Mouse (Mus musculus): ENCODE measurements around the gene Rap1b. TPM values are rescaled to one million over a fixed set of nuclear protein-coding genes. Genes with fewer than 3 reads are reported as not detected.

Rap1b gene
- total RNA-seq, 4 experiments from 2014 or later = 111 to 128 (median 116) TPM

DNA sequence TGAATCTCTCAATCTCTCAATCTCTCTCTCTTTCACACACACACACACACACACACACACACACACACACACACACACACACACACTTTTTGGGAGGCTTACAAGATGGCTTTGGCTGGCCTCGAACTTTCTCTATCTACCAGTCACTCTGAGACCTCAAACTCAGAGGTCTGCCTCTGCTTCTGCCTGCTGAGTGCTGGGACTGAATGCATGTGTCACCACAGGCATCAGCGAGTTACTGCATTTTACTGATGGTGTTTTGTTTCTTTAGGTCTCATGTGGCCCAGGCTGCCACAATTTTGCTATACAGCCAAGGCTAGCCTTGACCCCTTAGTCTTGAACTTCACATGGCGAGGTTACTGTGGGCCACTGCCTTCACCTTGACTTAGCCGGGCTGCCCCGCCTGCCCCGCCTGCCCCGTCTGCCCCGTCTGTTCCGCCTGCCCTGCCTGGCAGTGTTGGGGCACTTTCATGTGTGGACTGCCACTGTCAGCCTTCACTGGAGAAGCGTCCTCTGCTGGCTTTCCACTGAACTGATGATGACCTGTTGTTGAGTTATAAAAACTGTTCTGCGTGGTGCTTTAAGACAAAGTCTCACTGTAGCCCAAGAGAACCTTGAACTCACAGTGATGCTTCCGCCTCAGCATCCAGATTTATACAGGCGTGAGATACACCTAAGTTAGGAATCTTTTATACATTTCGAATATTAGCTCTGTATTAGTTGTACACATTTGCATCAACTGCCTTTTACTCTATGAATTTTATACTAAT, 63.2 kb downstream of the Rap1b start:
- no peak for DNase-seq

DNA sequence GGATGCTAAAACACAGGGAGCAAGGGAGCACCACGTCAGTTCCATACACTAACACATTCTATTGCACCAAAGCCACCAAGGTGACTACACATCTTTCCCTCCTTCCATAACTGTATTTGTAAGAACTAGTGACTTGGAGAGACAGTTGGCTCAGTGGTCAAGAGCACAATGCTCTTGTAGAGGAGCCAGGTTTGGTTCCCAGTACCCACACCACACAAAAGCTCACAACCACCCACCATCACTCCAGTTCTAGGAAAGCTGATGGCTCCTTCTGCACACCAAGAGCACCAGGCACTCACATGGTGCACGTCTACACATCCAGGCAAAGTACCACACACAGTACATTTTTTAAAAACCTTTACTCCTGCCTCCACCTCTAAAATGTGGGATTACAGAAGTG, 63.8 kb downstream of the Rap1b start:
- no peak for DNase-seq

DNA sequence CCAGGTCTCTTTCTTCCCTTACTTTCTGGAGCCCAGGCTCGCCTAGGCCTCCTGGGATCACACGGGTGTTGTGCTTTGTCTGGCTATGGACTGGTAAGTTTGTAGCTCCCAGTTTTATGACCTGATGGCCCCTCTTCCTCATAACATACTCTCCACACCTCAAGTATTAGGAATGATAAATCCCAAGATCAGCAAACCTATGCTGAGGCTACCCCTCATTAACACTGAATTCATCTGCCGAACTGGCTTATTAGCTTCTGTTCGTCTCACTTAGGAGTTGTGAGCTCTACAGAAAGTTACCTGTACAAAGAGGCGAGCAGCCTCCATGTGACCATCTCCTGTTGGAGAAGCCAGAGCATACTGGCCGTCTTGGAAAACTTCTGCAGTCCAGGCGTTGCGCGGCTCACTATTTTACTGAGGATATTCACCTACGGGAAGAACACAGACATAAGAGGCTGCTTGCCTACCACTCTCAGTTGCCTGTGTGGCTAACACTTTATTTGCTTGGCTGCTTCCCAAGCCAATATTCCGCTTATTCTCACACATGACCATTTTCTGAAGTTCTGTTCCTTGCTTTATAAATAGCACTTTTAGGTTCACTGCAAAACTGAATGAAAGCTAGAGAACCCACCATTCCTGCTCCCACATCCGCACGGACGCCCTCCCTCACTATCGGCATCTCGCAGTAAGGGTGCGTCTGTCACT, 64.7 kb downstream of the Rap1b start:
- no peak for DNase-seq

DNA sequence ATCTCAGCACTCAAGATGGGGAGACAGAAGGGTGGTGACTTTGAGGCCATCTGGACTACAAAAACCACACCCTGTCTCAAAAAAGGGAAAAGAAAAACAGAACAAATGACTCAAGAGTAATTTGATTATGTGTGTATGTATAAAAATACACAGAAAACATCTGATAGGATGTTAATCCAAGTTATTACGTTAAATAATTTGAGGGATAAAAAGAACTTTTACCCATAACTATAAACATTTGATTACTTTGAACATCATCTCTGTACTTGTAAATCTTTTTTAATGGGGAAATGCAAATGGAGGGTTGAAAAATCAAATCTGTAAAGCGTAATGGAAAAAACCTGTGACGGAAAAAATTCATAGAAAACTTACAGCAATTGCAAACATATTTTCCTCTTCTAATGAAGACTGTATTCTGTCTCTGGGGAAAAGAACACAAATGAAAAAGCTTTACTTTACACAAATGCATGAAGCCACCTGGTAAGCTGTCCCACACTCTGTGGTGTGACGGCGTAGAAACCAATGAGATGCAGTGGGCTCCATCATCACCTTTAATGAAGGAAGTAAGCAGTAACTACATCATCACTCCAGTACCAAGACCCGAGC, 65.4 kb downstream of the Rap1b start:
- no peak for DNase-seq

DNA sequence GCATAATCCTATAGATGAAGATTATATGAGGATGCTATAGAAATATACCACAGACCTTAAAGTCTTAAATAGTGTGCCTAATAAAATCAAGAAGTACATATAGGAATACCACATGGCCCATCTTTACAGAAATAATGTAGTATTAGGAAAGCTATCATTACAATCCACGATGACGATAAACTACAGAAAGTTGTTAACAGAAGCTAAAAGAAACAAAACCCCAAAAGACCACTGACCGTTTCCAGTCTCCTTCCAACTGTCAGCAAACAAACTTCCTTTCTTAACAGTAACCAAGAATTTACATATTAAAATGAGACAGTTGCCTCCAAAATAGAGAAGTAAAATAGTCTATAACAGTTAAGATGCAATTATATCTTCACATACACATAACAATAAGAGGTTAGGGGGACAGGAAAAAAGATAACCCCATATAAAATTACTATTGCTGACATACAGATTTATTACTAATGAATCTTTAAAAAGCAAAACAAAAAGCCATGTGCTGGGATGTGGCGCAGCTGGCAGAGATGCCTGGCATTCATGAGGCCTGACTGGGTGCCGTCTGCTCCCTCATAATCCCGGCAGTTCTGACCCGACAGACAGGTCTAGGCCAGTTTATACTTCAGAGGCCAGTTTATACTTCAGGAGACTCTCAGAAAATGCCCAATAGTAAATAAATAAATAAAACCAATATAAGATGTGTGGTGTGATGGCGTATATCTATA, 66.1 kb downstream of the Rap1b start:
- DNase-seq = no peak

DNA sequence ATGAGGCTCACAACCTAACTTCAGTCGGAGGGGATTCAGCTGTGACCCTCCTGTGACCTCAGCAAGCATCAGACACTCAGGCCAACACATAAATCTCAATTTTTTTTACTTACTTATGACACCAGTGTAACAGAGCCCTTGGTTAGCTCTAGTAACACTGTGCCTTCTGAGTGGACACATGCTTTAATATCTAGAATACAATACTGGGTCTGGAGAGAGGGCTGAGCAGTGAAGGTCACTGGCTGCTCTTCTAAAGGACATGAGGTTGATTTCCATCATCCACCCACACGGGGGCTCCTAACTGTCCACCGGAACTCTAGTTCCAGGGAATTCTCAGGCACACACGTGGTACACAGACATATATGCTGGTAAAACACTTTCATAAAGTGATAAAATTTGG, 66.9 kb downstream of the Rap1b start:
- no peak for DNase-seq

DNA sequence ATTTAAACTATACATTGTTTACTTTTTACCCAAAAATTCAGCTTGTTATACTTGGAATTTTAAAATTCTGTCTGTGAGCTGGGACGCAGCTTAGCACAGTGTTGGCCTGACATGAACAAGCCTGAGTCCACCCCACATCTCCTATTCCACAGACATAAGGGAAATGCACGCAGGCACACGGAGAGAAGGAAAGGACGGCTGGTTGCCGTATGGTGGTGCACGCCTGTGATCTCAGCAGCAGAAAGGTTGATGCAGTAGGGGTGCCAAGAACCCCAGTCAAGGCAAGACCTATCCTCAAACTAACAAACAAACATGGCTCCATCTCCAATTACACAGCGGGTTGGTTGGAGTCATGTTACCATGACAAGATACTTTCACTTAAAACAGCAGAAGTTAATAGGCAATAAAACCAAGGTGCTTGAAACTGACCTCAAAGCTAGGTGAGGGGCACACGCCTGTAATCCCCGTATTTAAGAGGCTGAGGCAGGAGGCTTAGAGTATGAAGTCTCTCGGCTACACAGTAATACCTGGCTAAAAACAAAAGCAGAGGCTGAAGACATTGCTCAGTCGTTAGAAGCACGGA, 67.4 kb downstream of the Rap1b start:
- no peak for DNase-seq

DNA sequence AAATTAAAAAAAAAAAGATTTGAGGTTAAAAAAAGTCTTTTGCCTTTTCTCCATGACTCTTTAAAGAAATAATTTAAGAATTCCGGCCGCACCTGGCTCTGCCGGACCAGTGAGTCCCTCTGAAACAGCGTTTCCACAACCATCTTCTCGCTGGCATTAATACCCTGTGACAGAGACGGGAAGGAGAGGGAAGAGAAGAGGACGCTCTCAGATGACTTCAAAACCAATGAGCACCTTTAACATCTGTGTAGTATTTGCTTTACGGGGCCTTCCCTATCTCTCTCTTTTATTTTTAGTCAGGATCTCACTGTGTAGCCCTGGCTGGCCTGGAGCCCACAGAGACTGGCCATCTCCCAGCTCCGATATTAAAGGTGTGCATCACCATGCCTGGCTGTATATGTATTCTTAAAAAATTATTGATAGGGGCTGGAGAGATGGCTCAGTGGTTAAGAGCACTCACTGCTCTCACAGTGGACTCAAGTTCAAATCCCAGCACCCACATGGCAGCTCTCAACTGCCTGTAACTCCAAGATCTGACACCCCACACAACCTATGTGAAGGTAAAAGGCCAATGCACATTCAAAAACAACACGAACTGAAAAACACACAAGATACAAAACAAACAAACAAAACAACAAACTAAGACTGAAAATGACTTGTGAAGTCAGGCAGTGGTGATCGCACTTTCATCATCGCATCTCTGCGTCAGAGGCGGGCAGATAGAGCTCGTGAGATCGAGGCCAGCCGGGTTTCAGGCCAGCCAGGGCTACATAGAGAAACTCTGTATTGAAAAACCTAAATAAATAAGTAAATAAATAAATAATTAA, 68.1 kb downstream of the Rap1b start:
- no peak for DNase-seq

DNA sequence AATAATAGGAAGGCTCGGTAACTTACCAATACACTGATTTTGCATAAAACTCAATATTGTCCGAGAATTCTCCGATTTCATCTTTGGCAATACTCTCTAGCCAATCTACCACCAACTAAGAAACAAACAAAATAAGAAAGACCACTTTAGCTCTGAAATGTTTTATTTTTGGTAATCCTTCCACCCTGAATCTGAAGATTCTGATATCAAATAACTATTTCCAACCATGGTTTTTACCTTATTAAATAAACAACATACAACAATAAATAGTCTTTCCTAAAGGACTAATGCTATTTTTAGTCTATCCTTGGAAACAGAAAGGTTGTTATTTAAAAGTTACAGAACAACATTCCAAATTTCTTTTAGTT, 68.7 kb downstream of the Rap1b start:
- DNase-seq = no peak

DNA sequence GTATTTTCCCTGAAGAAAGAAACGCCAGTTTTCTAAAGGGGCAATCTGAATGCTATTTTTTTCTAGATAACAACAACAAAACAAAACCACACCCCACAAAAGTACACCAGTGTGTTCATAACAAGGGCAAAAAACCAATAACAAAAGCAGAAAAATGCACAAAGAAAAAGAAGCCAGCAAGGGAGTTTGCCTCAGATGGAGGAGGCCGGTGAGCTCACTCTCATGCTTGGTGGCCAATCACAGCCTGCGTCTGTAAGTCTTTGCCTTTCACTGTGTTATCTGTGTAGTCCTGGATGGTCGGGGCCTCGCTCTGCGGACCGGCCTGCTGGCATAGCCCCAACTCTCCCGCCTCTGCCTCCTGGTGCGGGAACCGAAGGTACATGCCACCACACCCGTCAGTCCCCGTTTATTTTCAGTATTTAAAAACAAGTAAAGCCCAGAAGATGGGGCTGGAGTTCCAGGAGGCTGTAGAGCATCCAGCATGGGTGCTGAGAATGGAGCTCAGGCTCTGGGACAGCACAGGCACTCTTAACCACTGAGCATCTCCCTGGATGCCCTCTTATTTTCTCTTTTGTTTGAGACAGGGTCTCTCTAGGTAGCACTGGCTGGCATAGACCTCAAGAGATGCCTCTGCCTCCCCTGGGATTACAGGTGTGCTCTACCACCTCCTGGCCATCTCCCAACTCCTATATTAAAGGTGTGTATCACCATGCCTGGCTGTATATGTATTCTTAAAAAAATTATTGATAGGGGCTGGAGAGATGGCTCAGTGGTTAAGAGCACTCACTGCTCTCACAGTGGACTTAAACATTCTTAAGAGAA, 69.3 kb downstream of the Rap1b start:
- DNase-seq = no peak

DNA sequence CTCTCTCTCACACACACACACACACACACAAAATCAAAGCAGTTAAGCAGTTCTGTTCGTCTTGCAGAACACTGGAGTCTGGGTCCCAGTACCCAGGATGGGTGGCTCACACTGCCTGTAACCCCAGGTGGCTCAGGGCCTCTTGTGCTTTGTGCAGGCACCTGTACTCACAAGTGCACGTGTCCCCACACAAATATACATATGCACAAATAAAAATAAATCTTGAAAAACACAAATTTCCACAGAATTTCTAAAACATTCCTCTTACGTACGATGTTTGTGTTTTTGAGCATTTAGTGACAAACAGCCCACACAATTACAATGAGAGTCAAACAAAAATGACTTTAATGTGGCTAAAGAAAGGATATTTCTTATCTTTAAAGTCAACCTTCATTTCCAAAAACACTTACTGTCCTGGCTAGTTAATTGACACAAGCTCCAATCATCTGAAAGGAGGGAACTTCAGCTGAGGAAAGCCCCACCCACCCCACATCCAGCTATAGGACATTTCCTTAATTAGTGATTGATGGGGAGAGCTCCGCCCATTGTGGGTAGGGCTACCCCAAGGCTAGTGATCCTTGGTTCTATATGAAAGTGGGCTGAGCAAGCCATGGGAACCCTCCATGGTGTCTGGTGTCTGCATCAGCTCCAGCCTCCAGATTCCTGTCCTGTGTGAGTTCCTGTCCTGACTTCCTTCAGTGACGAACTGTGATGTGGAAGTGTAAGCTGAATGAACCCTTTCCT, 70.3 kb downstream of the Rap1b start:
- DNase-seq = no peak

DNA sequence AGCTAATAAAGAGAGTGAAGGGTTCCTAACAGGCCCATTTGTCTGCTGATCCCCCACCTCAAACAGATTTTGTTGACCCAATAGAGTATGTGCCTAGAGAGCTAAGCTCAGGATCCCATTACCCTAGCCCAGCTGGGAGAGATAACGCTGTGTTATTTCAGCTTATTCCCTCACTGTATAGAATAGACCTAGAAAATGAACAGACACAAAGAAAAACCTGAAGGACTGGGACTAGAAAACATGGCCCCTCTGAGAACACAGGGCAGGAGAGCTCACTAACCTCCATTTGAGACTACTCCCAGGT, 71.1 kb downstream of the Rap1b start:
- no peak for DNase-seq

DNA sequence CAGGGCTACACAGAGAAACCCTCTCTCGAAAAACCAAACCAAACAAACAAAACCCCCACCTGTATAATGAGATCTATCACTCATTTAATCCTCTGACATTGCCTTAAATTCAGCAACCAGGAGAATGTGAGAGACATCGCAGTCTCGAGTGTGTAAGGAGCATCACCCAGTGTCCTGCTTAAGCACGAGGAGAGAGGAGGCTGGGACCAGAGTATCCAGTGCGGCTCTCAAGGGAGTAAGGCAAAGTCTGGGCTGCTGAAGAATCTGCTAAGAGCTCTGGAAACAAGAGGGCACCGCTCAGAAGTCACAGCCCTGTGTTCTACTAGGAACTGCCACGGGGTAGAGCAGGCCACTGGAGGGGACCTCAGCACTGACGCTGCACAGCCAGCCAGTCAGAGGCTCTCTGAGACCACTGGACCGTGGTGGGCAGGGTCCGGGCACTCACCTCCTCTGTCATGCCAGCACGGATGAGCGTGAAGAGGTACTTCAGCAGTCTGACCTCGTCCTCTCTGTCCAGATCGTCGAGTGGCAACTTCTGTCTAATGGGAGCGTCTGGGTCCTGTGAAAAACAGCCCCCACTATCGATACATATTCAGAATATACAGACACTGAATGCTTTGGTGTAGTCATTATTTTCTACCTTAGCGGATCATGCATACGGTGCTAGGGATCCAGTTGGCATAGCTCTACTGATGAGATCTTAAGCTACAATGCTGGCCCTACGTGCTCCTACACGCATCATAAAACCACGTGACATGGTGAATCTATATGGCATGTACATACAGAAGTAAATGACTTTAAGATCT, 71.6 kb downstream of the Rap1b start:
- DNase-seq = no peak

DNA sequence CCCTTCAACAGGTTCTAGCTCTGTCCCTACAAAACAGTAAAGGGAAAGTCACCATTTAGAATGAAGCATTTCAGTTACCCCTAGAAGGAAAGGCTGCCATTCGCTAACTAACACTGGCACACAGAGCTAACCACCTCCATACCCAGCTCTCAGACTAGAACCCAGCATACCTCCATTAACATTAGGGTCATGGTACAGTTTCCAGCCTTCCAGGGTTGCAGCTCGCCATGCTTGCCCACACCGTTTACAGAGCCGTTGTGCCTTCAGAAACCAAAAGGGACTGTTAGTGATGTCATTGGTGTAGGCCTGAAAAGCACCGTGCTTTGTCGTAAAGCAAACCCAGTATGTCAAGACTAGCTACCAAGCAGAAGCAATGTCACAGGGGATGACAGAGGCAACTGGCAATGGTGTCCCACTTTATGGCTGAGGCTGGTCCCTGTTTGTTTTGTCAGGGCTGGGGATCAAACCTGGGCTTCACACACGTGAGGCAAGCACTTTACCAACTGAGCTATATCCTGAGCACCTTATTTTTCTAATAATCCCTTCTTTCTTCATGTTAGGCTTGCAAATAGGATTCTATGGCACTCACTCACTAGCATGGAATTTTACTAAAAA, 72.6 kb downstream of the Rap1b start:
- DNase-seq = no peak

DNA sequence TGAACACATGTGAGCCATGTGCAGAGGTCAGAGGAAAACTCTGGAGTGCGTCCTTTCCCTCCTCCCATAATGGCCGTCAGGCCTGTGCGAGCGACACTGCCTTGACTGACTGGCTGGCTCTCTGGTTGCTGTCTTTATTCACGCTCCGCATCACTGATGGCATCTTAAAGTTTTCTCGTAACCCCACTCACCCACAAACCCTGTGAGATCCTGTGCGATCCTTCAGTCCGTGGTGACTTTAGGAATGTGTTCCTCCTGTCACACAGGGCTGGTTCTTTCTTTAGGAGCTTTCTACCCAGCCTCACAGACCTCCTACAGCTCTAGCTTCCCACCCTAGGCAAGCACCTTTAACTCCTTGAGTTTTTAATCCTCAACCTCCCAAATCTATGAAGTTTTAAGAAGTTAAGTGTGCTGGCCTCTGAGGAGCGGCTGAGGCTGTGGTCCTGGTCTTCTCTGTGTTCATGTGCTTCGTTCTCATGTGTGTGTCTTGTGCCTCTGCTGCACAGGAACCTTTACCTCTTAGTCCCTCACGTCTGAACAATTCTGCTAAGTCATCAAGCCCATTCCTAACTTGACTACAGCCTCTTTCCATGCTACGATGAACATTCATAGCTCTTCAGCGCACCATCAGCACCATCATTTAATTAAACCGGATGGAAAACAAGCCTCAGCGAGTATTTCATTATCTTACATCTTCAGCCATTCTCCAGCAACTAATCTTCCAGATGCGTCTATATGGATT, 73.3 kb downstream of the Rap1b start:
- no peak for DNase-seq

DNA sequence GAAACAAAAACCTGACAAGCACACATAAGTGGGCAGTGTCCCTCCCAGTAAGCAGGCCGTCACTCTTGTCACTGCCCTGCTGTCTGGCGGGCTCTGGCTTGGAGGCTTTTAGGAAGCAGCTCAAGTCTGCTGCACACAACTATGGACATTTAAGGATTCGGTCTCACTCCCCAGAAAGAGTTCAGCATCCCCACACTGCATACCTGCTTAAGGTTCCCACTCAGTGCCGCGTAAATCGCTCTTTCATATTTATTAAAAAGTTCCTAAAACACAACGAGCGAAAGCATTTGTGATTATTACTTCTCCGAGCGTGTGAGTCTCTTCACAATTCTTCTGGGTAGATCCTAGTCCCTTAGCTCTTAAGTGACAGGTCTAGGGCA, 74.7 kb downstream of the Rap1b start:
- no peak for DNase-seq

DNA sequence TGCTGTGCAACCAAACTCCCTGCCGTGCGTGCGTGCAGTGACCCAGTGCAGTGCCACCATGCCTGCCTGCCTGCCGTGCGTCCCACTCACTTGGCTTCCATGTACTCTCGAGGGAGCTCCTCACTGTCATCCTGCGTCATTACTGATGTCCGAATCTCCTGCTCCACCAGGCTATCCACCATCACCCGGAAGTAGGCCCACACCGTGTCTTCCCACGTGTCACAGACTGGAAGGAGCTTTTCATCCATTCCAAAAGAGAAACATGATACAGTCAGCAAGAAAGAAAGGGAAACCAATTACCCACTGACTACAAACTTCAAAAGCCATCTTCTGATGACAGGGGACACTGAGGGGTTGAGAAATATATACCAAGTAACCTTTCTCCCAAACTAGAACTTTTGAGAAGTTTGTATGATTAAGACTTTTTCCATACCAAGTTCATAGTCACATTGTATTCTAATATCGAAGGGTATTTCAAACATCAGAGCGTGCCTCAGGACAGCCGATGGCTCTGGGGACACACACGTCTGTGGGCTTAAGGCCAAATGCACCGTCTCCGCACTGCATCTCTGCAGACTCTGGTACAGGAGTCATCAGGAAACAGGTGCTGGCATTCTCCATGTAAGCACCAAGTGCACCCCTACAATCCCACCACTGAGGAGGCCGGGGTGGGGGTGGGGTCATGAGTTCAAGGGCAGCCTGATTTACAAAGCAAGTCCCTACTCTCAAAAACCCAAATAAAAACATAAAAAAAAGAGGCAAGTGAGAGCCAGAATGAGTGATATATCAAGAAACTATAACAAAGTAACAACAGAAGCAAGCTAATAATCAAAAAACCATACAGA, 75.3 kb downstream of the Rap1b start:
- DNase-seq = no peak

Data from adrenal gland, adult 8-10 months (tissue).